In the genomic region with DNA sequence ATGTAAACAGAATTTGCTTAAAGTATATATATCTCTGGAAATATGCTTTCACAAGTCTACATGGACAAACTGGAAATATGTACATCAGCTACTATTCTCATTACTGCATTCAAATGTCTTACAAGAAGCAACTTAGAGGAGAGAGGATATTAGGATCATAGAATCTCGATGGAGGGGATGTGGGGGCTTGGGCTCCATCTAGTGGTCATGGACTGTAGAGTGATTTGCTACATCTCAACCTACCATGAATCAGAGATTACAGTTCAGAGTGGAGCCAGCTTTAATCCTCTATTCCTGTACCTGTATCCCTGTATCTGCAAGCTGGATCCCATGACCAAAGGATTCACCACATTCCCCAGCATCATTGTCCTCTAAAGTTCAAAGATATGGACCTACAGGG, we compare ENCODE assay signal across 10 mouse cellular contexts.
DNase-seq lines count a peak whose midpoint lies in the region; ATAC-seq lines count a peak whose summit lies in the region.
"Had no signal": no experiment of that assay in that cellular context is flagged by ENCODE, and none has a peak within 500 bp of the region (broad histone marks: within the 10 kb centered on the region; RNA-seq: fewer than 3 reads in every experiment).

No protein-coding gene starts in this region.

- H3K36me3 ChIP-seq in hindbrain, embryonic 11.5 days (ENCODE audit: control insufficient read depth, insufficient read depth, low read length), result no peaks in the 10 kb centered on the region
- no peaks in the 10 kb centered on the region for H3K36me3 ChIP-seq in hindbrain, embryonic 12.5 days
- H3K36me3 ChIP-seq in hindbrain, embryonic 13.5 days, result no peaks in the 10 kb centered on the region
- H3K36me3 ChIP-seq: embryonic facial prominence, embryonic 12.5 days; limb, embryonic 13.5 days had no signal

- no peak overlapping the region for H3K4me3 ChIP-seq in hindbrain, embryonic 11.5 days (ENCODE audit: low read depth, low read length)
- no peak overlapping the region for H3K4me3 ChIP-seq in hindbrain, embryonic 12.5 days
- no peak overlapping the region for H3K4me3 ChIP-seq in hindbrain, embryonic 13.5 days
- H3K4me3 ChIP-seq: embryonic facial prominence, embryonic 12.5 days; limb, embryonic 13.5 days had no signal

- H3K9ac ChIP-seq in hindbrain, embryonic 11.5 days (ENCODE audit: low read depth, low read length), result no peak overlapping the region
- H3K9ac ChIP-seq in hindbrain, embryonic 12.5 days, result no peak overlapping the region
- H3K9ac ChIP-seq in hindbrain, embryonic 13.5 days, result no peak overlapping the region
- H3K9ac ChIP-seq: embryonic facial prominence, embryonic 12.5 days; limb, embryonic 13.5 days had no signal

- no peaks in the 10 kb centered on the region for H3K9me3 ChIP-seq in hindbrain, embryonic 11.5 days (ENCODE audit: control insufficient read depth, low read length)
- H3K9me3 ChIP-seq in hindbrain, embryonic 12.5 days (replicated peaks), result no peaks in the 10 kb centered on the region
- H3K9me3 ChIP-seq in hindbrain, embryonic 13.5 days, result no peaks in the 10 kb centered on the region
- H3K9me3 ChIP-seq: embryonic facial prominence, embryonic 12.5 days; limb, embryonic 13.5 days had no signal

- H3K4me1 ChIP-seq in hindbrain, embryonic 11.5 days (replicated peaks; ENCODE audit: control insufficient read depth, insufficient read depth, low read length), result no peaks in the 10 kb centered on the region
- H3K4me1 ChIP-seq in hindbrain, embryonic 12.5 days, result no peaks in the 10 kb centered on the region
- H3K4me1 ChIP-seq in hindbrain, embryonic 13.5 days (replicated peaks), result no peaks in the 10 kb centered on the region
- H3K4me1 ChIP-seq: embryonic facial prominence, embryonic 12.5 days; limb, embryonic 13.5 days had no signal

- no peak for ATAC-seq in hindbrain, embryonic 11.5 days (ENCODE audit: low FRiP score)
- no peak for ATAC-seq in hindbrain, embryonic 12.5 days (ENCODE audit: low FRiP score)
- ATAC-seq in hindbrain, embryonic 13.5 days (ENCODE audit: low FRiP score), result 0 out of 2 replicates have a peak, but pooled peaks have one; percentile 32

- WGBS in hindbrain, embryonic 11.5 days, result 21% methylated on average over 1 of the region's 1 CpGs
- 6% methylated on average over 1 of the region's 1 CpGs for WGBS in hindbrain, embryonic 12.5 days
- 14% methylated on average over 1 of the region's 1 CpGs for WGBS in hindbrain, embryonic 13.5 days

- no peaks in the 10 kb centered on the region for H3K27me3 ChIP-seq in hindbrain, embryonic 11.5 days (ENCODE audit: control insufficient read depth, insufficient read depth, low read length)
- no peaks in the 10 kb centered on the region for H3K27me3 ChIP-seq in hindbrain, embryonic 12.5 days
- no peaks in the 10 kb centered on the region for H3K27me3 ChIP-seq in hindbrain, embryonic 13.5 days
- H3K27me3 ChIP-seq: embryonic facial prominence, embryonic 12.5 days; limb, embryonic 13.5 days had no signal

- H3K4me2 ChIP-seq in hindbrain, embryonic 11.5 days (replicated peaks; ENCODE audit: low read depth, low read length), result no peak overlapping the region
- H3K4me2 ChIP-seq in hindbrain, embryonic 12.5 days (replicated peaks), result no peak overlapping the region
- no peak overlapping the region for H3K4me2 ChIP-seq in hindbrain, embryonic 13.5 days
- H3K4me2 ChIP-seq: embryonic facial prominence, embryonic 12.5 days; limb, embryonic 13.5 days had no signal

- peak; percentile 55 for DNase-seq in hindbrain, embryonic 11.5 days (ENCODE audit: low spot score)
- peak; percentile 50 to 58 for DNase-seq in B cell, adult 2 months
- peak; percentile 3 for DNase-seq in WW6 (ENCODE audit: low read depth, low spot score)
- DNase-seq in cerebellum, postnatal 14 days, result peak; percentile 65 to 66
- peak; percentile 14 to 36 for DNase-seq in lung, adult 18-20 months
- DNase-seq in thymus, postnatal 14 days, result peak; percentile 44

- no peak overlapping the region for H3K27ac ChIP-seq in hindbrain, embryonic 11.5 days (ENCODE audit: low read depth, low read length)
- H3K27ac ChIP-seq in hindbrain, embryonic 12.5 days, result no peak overlapping the region
- H3K27ac ChIP-seq in hindbrain, embryonic 13.5 days, result no peak overlapping the region
- H3K27ac ChIP-seq: embryonic facial prominence, embryonic 12.5 days; limb, embryonic 13.5 days had no signal

Comparison
In these comparisons a context has a peak if more than half of its experiments do, and no peak if none do; other contexts are left out.
1. DNase-seq: peak in every context shown above with its lines; median percentile 66 in cerebellum, postnatal 14 days; 55 in hindbrain, embryonic 11.5 days; 54 in B cell, adult 2 months; 44 in thymus, postnatal 14 days; 25 in lung, adult 18-20 months; 3 in WW6.